Mouse (Mus musculus): Measurements from ENCODE around the gene Hmgb2. TPM values are rescaled to one million over a fixed set of nuclear protein-coding genes. Genes with fewer than 3 reads are reported as not detected.

The Hmgb2 gene
- polyA plus RNA-seq (2016; fragmentation: Nextera tagmentation; extraction: Ambion mirVana) = 531 and 557 TPM in 2 replicates

DNA sequence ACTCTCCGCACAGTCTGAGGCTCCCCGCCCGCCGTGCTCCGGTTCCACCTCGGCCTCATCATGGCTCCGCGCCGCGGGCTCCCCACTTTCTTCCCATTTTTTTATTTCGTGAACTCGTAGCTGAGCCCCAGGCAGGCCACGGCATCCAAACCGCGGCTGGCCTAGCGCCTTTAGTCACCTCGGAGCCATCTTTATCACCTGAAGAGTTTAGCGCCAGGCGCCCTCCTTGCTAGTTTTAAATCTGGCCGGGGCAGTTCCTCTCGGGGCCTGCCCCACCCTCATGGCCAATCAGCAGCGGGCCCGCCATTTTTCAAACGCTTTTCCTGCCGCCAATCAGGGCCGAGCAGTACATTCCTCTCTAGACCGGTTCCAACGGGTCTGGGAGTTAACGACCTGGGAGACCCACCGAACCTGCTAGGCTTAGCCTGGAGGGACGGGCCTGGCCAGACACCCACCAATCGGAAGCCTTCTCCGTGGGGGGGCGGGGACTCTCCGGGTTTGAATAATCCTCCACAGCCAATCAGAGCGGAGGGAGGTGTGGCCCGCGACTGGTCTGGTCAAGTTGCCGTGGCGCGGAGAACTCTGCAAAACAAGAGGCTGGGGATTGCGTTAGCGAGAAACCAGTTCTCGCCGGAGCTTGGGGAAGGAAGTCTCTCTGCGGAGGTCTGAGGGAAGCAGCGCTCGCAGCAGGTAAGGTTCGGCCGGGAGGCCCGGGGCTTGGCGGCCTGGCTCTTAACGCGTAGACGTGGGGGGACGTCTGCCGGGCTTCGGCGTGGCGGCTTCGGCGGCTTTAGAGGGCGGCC is at the start of gene Hmgb2:
Gene Hmgb2, plus strand, starts transcription at position 592 of the 803 bp plus-strand sequence.
- peak within 1 kb of the TSS; percentile 86 for H3K4me2 ChIP-seq (replicated peaks)
- H3K27me3 ChIP-seq = no peaks in the 10 kb centered on the region
- peaks cover 12% of the 10 kb centered on the region for H3K36me3 ChIP-seq
- peaks cover 11% of the 10 kb centered on the region for H3K4me1 ChIP-seq
- WGBS = under 1% methylated on average over 63 of the region's 63 CpGs
- peak within 1 kb of the TSS; percentile 85 for H3K4me3 ChIP-seq
- no peaks in the 10 kb centered on the region for H3K9me3 ChIP-seq
- ATAC-seq (ENCODE audit: low FRiP score, low read depth) = peak; percentile 100
- H3K9ac ChIP-seq (replicated peaks) = peak within 1 kb of the TSS; percentile 97
- peak within 1 kb of the TSS; percentile 100 for H3K27ac ChIP-seq (replicated peaks)

- H3K27ac ChIP-seq (replicated peaks) = no peak overlapping the region
- H3K4me3 ChIP-seq = no peak overlapping the region
- whole genome bisulfite sequencing = 51% methylated on average over 1 of the region's 1 CpGs
- H3K4me1 ChIP-seq = no peaks in the 10 kb centered on the region
- no peak overlapping the region for H3K9ac ChIP-seq (replicated peaks)
- no peaks in the 10 kb centered on the region for H3K9me3 ChIP-seq
- H3K36me3 ChIP-seq = no peaks in the 10 kb centered on the region
- no peak overlapping the region for H3K4me2 ChIP-seq (replicated peaks)
- ATAC-seq (ENCODE audit: low FRiP score, low read depth) = no peak
- no peaks in the 10 kb centered on the region for H3K27me3 ChIP-seq
Observed at GRCm38 (mm10) chr8:57462839-57463238, 48.9 kb upstream of the Hmgb2 start.

DNA sequence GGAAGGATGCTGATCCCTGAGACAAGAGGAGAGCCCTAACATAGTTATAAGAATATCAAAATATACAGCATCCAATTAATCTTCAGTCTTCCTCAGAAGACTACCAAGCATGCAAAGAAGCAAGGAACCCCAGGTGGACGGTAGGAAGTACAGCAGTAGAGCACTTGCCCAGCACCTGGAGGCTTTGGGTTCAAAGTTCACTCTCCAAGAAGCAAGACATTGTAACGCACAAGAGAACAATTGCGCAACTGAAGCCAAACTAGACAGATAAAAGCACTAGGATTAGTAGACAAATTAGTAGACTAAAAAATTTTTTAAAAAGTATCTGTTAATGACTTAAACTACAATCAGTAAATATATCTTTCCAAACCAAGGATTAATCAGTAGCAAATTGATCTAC is 48.0 kb upstream of the Hmgb2 start:
- no peaks in the 10 kb centered on the region for H3K27me3 ChIP-seq
- H3K4me3 ChIP-seq = no peak overlapping the region
- no peak overlapping the region for H3K27ac ChIP-seq (replicated peaks)
- H3K4me2 ChIP-seq (replicated peaks) = no peak overlapping the region
- no peaks in the 10 kb centered on the region for H3K4me1 ChIP-seq
- no peaks in the 10 kb centered on the region for H3K36me3 ChIP-seq
- no peaks in the 10 kb centered on the region for H3K9me3 ChIP-seq
- no peak for ATAC-seq (ENCODE audit: low FRiP score, low read depth)
- 93% methylated on average over 3 of the region's 3 CpGs for WGBS
- no peak overlapping the region for H3K9ac ChIP-seq (replicated peaks)

DNA sequence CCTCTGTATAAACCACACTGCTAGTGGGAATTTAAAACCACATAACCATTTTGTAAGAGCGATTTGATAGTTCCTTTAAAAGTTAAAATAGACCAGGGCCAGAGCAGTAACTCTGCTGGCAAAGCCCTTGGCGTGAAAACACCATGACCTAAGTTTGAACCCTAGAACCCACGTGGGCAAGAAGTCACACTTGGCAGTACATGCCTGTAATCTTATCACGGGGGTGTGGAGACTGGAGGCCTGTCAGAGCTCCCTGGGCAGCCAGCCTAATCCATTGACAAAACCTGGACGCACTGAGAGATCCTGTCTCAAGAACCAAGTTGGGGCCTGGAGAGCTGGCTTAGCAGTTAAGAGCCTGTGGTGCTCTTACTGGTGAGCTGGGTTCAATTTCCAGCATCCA is 43.1 kb upstream of the Hmgb2 start:
- H3K36me3 ChIP-seq = no peaks in the 10 kb centered on the region
- H3K9me3 ChIP-seq = no peaks in the 10 kb centered on the region
- WGBS = 56% methylated on average over 5 of the region's 5 CpGs
- no peak for ATAC-seq (ENCODE audit: low FRiP score, low read depth)
- no peak overlapping the region for H3K9ac ChIP-seq (replicated peaks)
- no peak overlapping the region for H3K27ac ChIP-seq (replicated peaks)
- no peaks in the 10 kb centered on the region for H3K27me3 ChIP-seq
- H3K4me2 ChIP-seq (replicated peaks) = no peak overlapping the region
- no peaks in the 10 kb centered on the region for H3K4me1 ChIP-seq
- no peak overlapping the region for H3K4me3 ChIP-seq

DNA sequence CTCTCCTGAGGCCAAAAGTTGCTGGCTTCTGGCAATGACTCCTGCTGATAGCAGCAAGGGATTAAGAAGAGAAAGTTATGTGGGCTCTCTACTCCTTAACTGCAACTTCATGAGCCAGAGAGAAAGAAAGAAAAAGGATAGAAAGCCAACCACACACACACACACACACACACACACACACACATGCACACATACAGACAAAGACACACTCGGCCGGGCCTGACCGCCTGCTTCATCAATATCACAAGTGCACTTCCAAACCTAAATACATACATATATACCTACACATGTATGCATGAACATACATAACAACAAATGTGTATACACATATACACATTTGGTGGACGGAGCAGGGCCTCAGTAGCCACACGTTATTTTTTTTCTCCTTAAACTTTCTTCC is 40.8 kb upstream of the Hmgb2 start:
- Histone ChIP-seq H3K27ac (replicated peaks) (no peak overlapping the region), H3K4me2 (replicated peaks) (no peak overlapping the region), H3K4me3 (no peak overlapping the region), H3K36me3 (no peaks in the 10 kb centered on the region), H3K9ac (replicated peaks) (no peak overlapping the region), H3K9me3 (no peaks in the 10 kb centered on the region), H3K4me1 (no peaks in the 10 kb centered on the region), H3K27me3 (no peaks in the 10 kb centered on the region)
- ATAC-seq (ENCODE audit: low FRiP score, low read depth) = no peak
- 81% methylated on average over 5 of the region's 5 CpGs for WGBS

GRCm38 (mm10) chr8:57473751-57474150 is 38.0 kb upstream of the Hmgb2 start:
- H3K27me3 ChIP-seq = no peaks in the 10 kb centered on the region
- 83% methylated on average over 6 of the region's 6 CpGs for WGBS
- H3K9me3 ChIP-seq = no peaks in the 10 kb centered on the region
- no peak for ATAC-seq (ENCODE audit: low FRiP score, low read depth)
- no peaks in the 10 kb centered on the region for H3K36me3 ChIP-seq
- no peak overlapping the region for H3K4me2 ChIP-seq (replicated peaks)
- H3K9ac ChIP-seq (replicated peaks) = no peak overlapping the region
- no peak overlapping the region for H3K4me3 ChIP-seq
- H3K4me1 ChIP-seq = no peaks in the 10 kb centered on the region
- H3K27ac ChIP-seq (replicated peaks) = no peak overlapping the region

- Histone ChIP-seq H3K4me2 (replicated peaks) (no peak overlapping the region), H3K4me1 (no peaks in the 10 kb centered on the region), H3K27ac (replicated peaks) (no peak overlapping the region), H3K9ac (replicated peaks) (no peak overlapping the region), H3K9me3 (no peaks in the 10 kb centered on the region), H3K27me3 (no peaks in the 10 kb centered on the region), H3K36me3 (peaks cover 24% of the 10 kb centered on the region), H3K4me3 (no peak overlapping the region)
- 85% methylated on average over 3 of the region's 3 CpGs for WGBS
- ATAC-seq (ENCODE audit: low FRiP score, low read depth) = no peak
Observed at GRCm38 (mm10) chr8:57478406-57478805, 33.3 kb upstream of the Hmgb2 start.

DNA sequence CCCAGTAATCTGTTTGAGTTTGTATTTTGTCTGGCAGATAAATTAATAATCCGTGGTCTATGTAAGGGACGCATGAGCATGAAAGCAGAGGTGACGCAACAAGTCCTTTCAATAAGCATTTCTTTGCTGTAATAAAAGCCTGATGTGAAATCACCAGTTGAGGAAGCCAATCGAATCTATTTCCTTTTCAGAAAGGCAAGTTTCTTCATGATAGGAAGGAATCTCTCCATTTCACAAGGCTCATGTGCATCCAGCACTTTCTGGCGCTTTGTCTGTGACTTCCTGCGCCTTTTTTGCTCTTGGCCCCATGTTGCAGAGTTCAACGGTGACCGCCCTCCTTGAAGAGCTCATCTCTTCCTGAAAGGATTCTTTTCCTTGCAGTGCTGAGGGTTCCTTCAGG is 32.0 kb upstream of the Hmgb2 start:
- no peaks in the 10 kb centered on the region for H3K27me3 ChIP-seq
- no peak overlapping the region for H3K9ac ChIP-seq (replicated peaks)
- H3K27ac ChIP-seq (replicated peaks) = no peak overlapping the region
- H3K9me3 ChIP-seq = no peaks in the 10 kb centered on the region
- H3K36me3 ChIP-seq = peaks cover 28% of the 10 kb centered on the region
- WGBS = 93% methylated on average over 8 of the region's 8 CpGs
- H3K4me2 ChIP-seq (replicated peaks) = no peak overlapping the region
- H3K4me3 ChIP-seq = no peak overlapping the region
- H3K4me1 ChIP-seq = no peaks in the 10 kb centered on the region
- no peak for ATAC-seq (ENCODE audit: low FRiP score, low read depth)

- WGBS = 81% methylated on average over 4 of the region's 4 CpGs
- H3K4me2 ChIP-seq (replicated peaks) = no peak overlapping the region
- no peaks in the 10 kb centered on the region for H3K27me3 ChIP-seq
- no peak overlapping the region for H3K27ac ChIP-seq (replicated peaks)
- H3K4me3 ChIP-seq = no peak overlapping the region
- no peak for ATAC-seq (ENCODE audit: low FRiP score, low read depth)
- H3K9me3 ChIP-seq = no peaks in the 10 kb centered on the region
- H3K9ac ChIP-seq (replicated peaks) = no peak overlapping the region
- peaks cover 4% of the 10 kb centered on the region for H3K4me1 ChIP-seq
- H3K36me3 ChIP-seq = peaks cover 28% of the 10 kb centered on the region
Observed at GRCm38 (mm10) chr8:57480606-57481005, 31.1 kb upstream of the Hmgb2 start.

DNA sequence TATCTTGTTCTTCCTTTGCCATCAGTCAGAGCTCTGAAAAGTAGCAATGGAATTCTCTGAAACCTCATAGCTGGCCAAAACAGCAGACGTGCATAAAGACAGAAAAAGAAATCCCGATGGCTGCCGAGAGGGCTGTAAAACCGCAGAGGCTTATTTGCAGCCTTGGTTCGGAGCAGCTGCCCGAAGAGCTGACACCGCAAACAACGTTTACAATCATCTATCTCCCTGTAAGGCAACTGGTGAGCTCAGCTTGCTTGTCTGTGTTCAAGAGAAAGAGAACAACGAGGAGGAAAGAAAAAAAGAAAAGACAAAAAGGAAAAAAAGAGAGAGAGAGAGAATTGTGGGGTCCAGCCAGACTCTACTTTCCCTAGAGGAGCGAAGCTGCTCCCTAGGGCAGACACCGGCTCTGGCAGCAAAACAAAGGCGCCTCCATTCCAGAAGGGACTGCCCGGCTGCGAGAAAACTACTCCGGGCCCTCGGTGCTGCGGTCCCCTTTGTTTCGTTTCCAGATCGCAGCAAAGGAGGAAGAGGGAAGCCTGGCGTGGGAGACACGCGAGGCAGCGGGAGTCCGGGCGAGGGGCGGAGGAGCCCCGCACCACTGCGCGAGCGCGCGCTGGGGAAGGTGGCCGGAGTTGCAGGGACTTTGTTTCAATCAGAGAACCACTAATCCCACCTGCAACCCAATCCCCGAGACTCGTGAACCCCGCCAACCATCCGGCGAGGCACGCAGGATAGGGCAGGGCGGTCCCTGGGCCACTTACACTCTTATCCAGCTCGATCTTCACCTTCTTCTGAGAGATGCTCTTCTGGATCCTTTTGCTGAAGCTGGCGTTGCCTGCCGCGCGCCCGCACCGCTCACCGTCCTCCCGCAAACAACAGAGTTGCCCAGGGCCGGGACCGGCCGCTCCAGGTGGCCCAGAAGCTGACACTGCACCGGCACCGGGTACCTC is 24.9 kb upstream of the Hmgb2 start:
- peaks cover 14% of the 10 kb centered on the region for H3K4me1 ChIP-seq
- H3K9me3 ChIP-seq = no peaks in the 10 kb centered on the region
- H3K9ac ChIP-seq (replicated peaks) = peak overlapping the region; percentile 96
- peaks cover 14% of the 10 kb centered on the region for H3K36me3 ChIP-seq
- WGBS = under 1% methylated on average over 52 of the region's 54 CpGs
- H3K4me3 ChIP-seq = peak overlapping the region; percentile 98
- ATAC-seq (ENCODE audit: low FRiP score, low read depth) = peak; percentile 69
- H3K27ac ChIP-seq (replicated peaks) = peak overlapping the region; percentile 99
- peak overlapping the region; percentile 78 for H3K4me2 ChIP-seq (replicated peaks)
- H3K27me3 ChIP-seq = no peaks in the 10 kb centered on the region

GRCm38 (mm10) chr8:57487441-57488155 is 24.1 kb upstream of the Hmgb2 start, which contains the start of gene Sap30:
Gene Sap30 (minus strand): TSS chr8:57487860.
- peak; percentile 95 for ATAC-seq (ENCODE audit: low FRiP score, low read depth)
- Histone ChIP-seq H3K27me3 (no peaks in the 10 kb centered on the region), H3K4me2 (replicated peaks) (peak within 1 kb of the TSS; percentile 78), H3K9me3 (no peaks in the 10 kb centered on the region), H3K36me3 (peaks cover 7% of the 10 kb centered on the region), H3K27ac (replicated peaks) (peak within 1 kb of the TSS; percentile 99), H3K4me3 (peak within 1 kb of the TSS; percentile 98), H3K9ac (replicated peaks) (peak within 1 kb of the TSS; percentile 96), H3K4me1 (peaks cover 14% of the 10 kb centered on the region)
- WGBS = under 1% methylated on average over 61 of the region's 66 CpGs

Measured in midbrain, embryonic 12.5 days (tissue).